Mouse (Mus musculus) liver, adult 2 months (tissue): ENCODE measurements around the gene Mrnip.

Source experiments
- CTCF ChIP-seq: fragments of 200-500 bp; IDR thresholded peaks from 2 replicates; pipeline ENCODE4 v1.5.1; 2011; ENCODE audit warnings: low read depth, low read length, control low read depth
- POLR2A ChIP-seq: fragments of 200-500 bp; IDR thresholded peaks from 2 replicates; pipeline ENCODE4 v1.6.1; 2011; ENCODE audit warnings: low read length, control low read depth; ENCODE audit not compliant: insufficient read depth; ENCODE audit errors: extremely low read depth

DNA sequence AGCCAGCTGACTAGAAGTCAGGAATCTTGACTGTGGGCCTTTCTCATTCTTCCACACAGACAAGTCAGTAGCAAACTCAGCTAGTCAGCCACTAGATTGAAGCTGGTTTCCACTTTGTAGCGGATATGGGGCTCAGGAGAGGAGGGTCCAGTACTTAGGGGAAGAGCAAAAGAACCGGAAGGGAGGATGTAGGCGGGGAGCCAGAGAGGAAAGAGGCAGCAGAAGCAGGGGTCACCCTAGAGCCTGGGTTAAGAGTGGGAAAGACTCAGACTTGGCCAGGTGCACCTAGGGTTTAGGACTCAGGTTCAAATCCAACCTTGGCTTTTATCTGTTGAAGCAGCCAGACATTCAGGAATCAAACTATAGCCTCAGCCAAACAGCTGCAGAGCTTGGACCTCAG, 53.0 kb downstream of the Mrnip start:
- TF ChIP-seq CTCF (no peak), POLR2A (no peak)
